Mouse (Mus musculus) right cerebral cortex, postnatal 4 days (tissue): ENCODE results near the gene Nfix.

Experiments
- DNase-seq: peaks from one replicate; pipeline ENCODE4 v3.0.0-alpha.2; 2022

Gene Nfix

GRCm38 (mm10) chr8:84659936-84660818 lies 140.0 kb downstream of the Nfix start:
- DNase-seq: no peak

GRCm38 (mm10) chr8:84658951-84659350 lies 141.2 kb downstream of the Nfix start:
- no peak for DNase-seq

- DNase-seq: no peak
Observed at GRCm38 (mm10) chr8:84657680-84658079, 142.5 kb downstream of the Nfix start.

- DNase-seq: no peak
Observed at GRCm38 (mm10) chr8:84657203-84657602, 142.9 kb downstream of the Nfix start.

- no peak for DNase-seq
Observed at GRCm38 (mm10) chr8:84656641-84657126, 143.5 kb downstream of the Nfix start.

- DNase-seq: no peak
Observed at GRCm38 (mm10) chr8:84656191-84656525, 144.0 kb downstream of the Nfix start.

- DNase-seq: no peak
Observed at GRCm38 (mm10) chr8:84655336-84656190, 144.6 kb downstream of the Nfix start.

GRCm38 (mm10) chr8:84654597-84654996 lies 145.5 kb downstream of the Nfix start:
- DNase-seq: no peak

GRCm38 (mm10) chr8:84653092-84653631 lies 147.0 kb downstream of the Nfix start:
- DNase-seq: no peak

GRCm38 (mm10) chr8:84650213-84650612 lies 149.9 kb downstream of the Nfix start:
- DNase-seq: no peak
